Mouse (Mus musculus): ENCODE data around the gene Gm47189.
"Not testable (repeated sequence)": the region's sequence is repeated elsewhere in the genome, so short reads cannot be mapped to it uniquely, and the experiment has no call there.

The Gm47189 gene

GRCm38 (mm10) chr14:41772341-41772740 lies at the start of gene Gm47189:
Gene Gm47189, minus strand, starts transcription at chr14:41772441.
- not testable (repeated sequence) for DNase-seq

GRCm38 (mm10) chr14:41755931-41756330 lies 16.3 kb downstream of the Gm47189 start:
- DNase-seq, result peak in 1 of 2 experiments; percentile 4

GRCm38 (mm10) chr14:41750514-41750913 lies 21.7 kb downstream of the Gm47189 start, which contains the start of gene Gm7929:
Gene Gm7929, minus strand, starts transcription at chr14:41750614.
- DNase-seq, result not testable (repeated sequence)

GRCm38 (mm10) chr14:41723437-41723836 lies 48.8 kb downstream of the Gm47189 start:
- DNase-seq, result not testable (repeated sequence)

- DNase-seq, result not testable (repeated sequence)
Measured at GRCm38 (mm10) chr14:41717180-41717579, 55.1 kb downstream of the Gm47189 start.
